Mouse (Mus musculus): Measurements from ENCODE around the gene Atmin. TPM values are rescaled to one million over a fixed set of nuclear protein-coding genes. Genes with fewer than 3 reads are reported as not detected.
A peak's percentile ranks its signal among the peaks of the same experiment; 100 is the strongest.

The Atmin gene
- total RNA-seq, 2 experiments from 2014 or later = 8.6 to 14.5 TPM

- no peak for ATAC-seq (ENCODE audit: poor library complexity, severe bottlenecking)
Measured at GRCm38 (mm10) chr8:116947589-116947988, 4.4 kb downstream of the Atmin start.

GRCm38 (mm10) chr8:116951369-116951768 is 8.2 kb downstream of the Atmin start:
- no peak for ATAC-seq (ENCODE audit: poor library complexity, severe bottlenecking)

DNA sequence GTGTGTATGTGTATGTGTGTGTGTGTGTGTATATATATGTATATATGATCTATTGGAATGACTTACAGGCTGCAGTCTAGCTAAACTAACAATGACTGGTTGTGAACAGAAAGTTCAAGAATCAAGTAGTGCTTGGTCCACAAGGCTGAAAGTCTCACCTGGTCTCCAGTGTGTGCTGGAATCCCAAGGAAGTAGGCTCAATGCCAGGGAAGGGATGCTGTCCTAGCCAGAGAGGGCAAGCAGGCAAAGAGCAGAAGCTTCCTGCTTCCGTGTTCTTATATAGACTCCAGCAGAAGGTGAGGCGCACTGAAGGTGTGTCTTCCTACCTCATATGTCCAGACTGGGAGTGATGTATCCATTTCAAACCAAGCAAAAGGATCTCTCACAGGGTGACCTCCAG is 8.6 kb downstream of the Atmin start:
- ATAC-seq (ENCODE audit: poor library complexity, severe bottlenecking) = no peak

- no peak for ATAC-seq (ENCODE audit: poor library complexity, severe bottlenecking)
Measured at GRCm38 (mm10) chr8:116952428-116952827, 9.2 kb downstream of the Atmin start.

DNA sequence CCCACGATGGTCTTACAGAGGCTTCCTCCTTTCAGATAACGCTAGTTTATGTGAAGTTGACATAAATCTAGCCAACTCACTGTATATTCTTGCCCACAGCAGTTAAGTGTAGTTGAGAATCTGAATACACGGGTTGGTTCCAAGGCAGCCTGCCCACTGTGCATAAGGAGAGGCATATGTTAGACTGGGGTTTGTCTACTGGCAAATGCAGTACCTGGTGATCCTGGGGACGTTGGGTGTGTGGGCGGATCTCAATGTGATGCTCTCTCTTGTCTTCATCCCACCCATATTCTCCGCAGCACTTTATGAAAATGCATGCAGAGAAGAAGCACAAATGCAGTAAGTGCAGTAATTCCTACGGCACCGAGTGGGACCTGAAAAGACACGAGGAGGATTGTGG is 11.2 kb downstream of the Atmin start:
- no peak for ATAC-seq (ENCODE audit: poor library complexity, severe bottlenecking)

DNA sequence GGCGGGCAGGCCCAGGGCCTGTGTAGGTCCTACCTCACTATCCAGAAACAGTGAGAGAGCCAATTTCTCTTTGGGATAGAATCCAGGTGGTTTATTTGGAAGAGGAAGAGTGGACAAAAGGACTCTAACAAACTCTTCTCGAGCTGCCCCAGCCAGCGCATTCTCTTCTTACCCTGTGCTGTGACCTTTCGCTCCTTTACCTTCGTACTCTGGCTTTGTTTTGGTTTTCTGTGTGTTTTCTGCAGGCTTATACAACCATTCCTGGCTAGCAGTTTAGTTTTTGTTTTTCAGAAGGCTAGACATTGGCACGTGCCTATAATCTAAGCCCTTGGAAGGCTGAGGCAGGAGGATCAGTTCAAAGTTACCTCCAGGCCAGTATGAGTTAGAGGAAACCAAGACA is 26.3 kb downstream of the Atmin start:
- no peak for ATAC-seq (ENCODE audit: poor library complexity, severe bottlenecking)

DNA sequence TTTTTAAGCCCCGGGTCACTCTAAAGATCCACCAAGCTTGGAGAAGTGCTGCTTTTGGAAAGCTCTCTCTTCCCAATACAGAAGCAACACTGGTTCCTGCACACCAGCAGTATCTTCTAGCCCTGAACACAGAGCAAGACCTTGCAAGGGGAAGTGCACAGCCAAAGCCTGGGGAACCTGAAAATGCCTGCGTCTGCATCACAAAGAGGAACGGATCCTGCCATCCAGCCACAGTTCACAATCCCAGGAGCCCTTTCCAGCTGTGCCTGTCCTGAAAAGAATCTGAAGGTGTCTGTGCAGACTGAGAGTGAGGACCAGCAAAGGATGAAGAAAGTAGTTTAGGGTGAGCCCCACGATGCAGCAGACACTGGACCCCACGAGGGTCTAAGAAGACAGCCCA is 31.9 kb downstream of the Atmin start:
- ATAC-seq (ENCODE audit: poor library complexity, severe bottlenecking) = peak; percentile 28

DNA sequence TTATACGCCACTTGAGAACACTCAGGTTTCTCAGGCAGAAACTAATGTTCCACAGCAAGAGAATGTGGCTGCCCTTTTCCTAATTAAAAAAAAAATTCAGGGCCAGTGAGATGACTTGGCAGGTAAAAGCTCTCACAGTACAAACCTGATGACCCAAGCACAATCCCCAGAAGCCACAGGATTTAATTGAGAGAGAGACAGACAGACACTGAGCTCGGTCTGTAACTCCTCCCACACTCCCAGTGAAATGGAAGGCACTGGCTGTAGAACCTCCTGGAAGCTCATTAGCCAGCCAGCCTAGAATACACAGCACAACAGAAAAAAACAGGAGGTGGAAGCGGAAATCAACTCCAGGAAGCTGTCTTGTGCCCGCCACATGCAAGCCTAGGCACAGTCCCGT is 32.4 kb downstream of the Atmin start:
- no peak for ATAC-seq (ENCODE audit: poor library complexity, severe bottlenecking)

GRCm38 (mm10) chr8:116978052-116978451 is 34.9 kb downstream of the Atmin start:
- no peak for ATAC-seq (ENCODE audit: poor library complexity, severe bottlenecking)

DNA sequence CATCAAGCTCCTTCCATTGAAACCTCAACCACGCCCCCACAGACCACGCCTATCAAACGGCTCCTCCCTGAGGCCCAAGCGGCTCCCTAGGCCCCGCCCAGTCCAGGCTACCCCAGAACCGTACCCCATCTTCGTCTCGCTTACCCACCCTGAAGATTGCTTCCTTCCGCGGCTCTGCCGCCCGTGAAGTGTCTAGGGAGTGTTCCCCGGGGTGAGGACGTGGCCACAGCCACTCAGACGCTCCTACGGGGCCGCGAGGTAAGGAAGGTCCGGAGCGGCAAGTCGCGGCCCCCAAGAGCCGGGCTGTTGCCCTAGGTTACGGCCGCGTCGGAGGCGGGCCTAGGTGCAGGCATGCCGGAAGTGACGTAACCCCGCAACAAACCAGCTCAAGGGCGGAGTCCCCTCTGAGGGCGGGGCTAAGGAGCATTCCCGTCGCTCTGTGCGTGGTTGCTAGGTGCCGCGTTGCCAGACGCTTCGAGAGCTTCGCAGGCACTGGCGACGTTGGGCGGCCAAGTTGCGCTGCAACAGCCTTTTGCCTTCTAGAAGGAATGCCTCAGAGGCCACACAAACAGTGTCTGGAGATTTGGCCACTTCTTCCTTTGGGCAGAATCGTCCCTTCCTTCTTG is 35.6 kb downstream of the Atmin start, which contains the start of gene 1700030J22Rik:
Gene 1700030J22Rik, minus strand, starts transcription at position 329 of the 626 bp plus-strand sequence.
- ATAC-seq (ENCODE audit: poor library complexity, severe bottlenecking) = peak; percentile 88

GRCm38 (mm10) chr8:116980117-116980516 is 36.9 kb downstream of the Atmin start:
- peak; percentile 39 for ATAC-seq (ENCODE audit: poor library complexity, severe bottlenecking)

DNA sequence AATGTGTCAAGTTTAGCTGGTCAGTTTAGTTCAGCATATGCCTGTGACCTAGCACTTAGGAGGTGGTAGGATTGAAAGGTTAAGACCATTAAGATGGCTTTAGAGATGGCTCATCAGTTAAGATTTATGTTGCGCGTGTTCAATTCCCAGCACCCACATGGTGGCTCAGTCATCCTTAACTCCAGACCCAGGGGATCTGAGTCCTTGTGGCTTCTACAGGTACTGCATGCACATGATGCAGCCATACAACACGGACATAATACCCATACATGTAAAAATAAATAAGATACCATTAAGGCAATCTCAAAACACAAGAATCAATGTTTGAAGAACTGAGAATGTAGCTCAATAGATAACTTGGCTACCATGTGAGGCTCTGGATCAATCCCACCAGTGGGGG is 46.6 kb downstream of the Atmin start:
- ATAC-seq (ENCODE audit: poor library complexity, severe bottlenecking) = no peak

DNA sequence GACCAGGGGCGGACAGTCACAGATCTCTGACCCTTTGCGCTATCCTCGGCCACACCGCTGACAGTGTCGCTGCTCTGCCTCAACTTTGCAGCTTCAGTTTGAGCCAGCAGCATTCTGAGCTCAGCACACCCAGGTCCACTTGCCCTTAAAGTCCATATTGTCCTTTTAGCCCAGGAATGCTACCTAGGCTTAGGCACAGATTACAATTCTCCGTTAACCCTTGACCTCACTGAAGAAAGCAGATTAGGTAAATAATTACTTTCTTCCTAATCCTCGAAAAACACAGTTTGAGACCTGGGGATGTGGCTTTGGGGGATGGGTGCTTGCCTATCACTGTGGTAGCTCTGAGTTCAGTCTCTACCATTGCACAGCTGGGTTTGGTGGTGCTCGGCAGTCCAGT is 48.0 kb downstream of the Atmin start:
- no peak for ATAC-seq (ENCODE audit: poor library complexity, severe bottlenecking)

- ATAC-seq (ENCODE audit: poor library complexity, severe bottlenecking) = no peak
Measured at GRCm38 (mm10) chr8:116992176-116992971, 49.2 kb downstream of the Atmin start.

- peak; percentile 98 for ATAC-seq (ENCODE audit: poor library complexity, severe bottlenecking)
Measured at GRCm38 (mm10) chr8:116993095-116993867, 50.1 kb downstream of the Atmin start, which contains the start of gene Gcsh. TSS of gene Gcsh (minus strand) at chr8:116993537.

- ATAC-seq (ENCODE audit: poor library complexity, severe bottlenecking) = no peak
Measured at GRCm38 (mm10) chr8:116994016-116994716, 51.0 kb downstream of the Atmin start.

Other genes with a start within 250 kb of the Atmin start
- 3.7 and 3.8 TPM in 2 replicates for gene Cdyl2, start 210.4 kb upstream of the Atmin start, total RNA-seq (2015)
- gene Cdyl2, start 210.4 kb upstream of the Atmin start, total RNA-seq (2017) = 7.8 and 11.2 TPM in 2 replicates
- 43.3 and 49.2 TPM in 2 replicates for gene Cmc2, start 21.9 kb upstream of the Atmin start, total RNA-seq (2015)
- gene Cmc2, start 21.9 kb upstream of the Atmin start, total RNA-seq (2017) = 51.7 and 66.0 TPM in 2 replicates
- gene Cenpn, start 21.7 kb upstream of the Atmin start, total RNA-seq (2015) = 26.9 and 35.6 TPM in 2 replicates
- 35.7 and 36.8 TPM in 2 replicates for gene Cenpn, start 21.7 kb upstream of the Atmin start, total RNA-seq (2017)
- 0.40 and 0.43 TPM in 2 replicates for gene 1700030J22Rik, start 35.6 kb downstream of the Atmin start, total RNA-seq (2015)
- 0.29 and 0.37 TPM in 2 replicates for gene 1700030J22Rik, start 35.6 kb downstream of the Atmin start, total RNA-seq (2017)
- gene Gcsh, start 50.1 kb downstream of the Atmin start, total RNA-seq (2015) = 12.6 and 15.5 TPM in 2 replicates
- gene Gcsh, start 50.1 kb downstream of the Atmin start, total RNA-seq (2017) = 12.6 and 25.3 TPM in 2 replicates
- gene Pkd1l2, start 139.1 kb downstream of the Atmin start, total RNA-seq (2015) = 0.04 and 0.07 TPM in 2 replicates
- gene Pkd1l2, start 139.1 kb downstream of the Atmin start, total RNA-seq (2017) = 0.04 and 0.08 TPM in 2 replicates
- not detected in 2 replicates for gene Bco1, start 152.5 kb downstream of the Atmin start, total RNA-seq (2015)
- gene Bco1, start 152.5 kb downstream of the Atmin start, total RNA-seq (2017) = not detected in 2 replicates
- gene Gan, start 214.7 kb downstream of the Atmin start, total RNA-seq (2015) = 4.6 and 5.4 TPM in 2 replicates
- gene Gan, start 214.7 kb downstream of the Atmin start, total RNA-seq (2017) = 4.6 and 4.8 TPM in 2 replicates